Mouse (Mus musculus) left cerebral cortex, adult 18-20 months (tissue): ENCODE measurements around the gene Bmt2. TPM values are rescaled to one million over a fixed set of nuclear protein-coding genes. Genes with fewer than 3 reads are reported as not detected.

Experiments
- DNase-seq, 2 experiments: peaks; one replicate each; pipeline ENCODE4 v3.0.0; 2021 to 2022; ENCODE audit warnings: low spot score in 2 of 2, mixed read lengths in 1 of 2
- total RNA-seq, 2 experiments: library from RNA; stranded (reverse); gene quantifications; 2 replicates each; pipeline ENCODE4 v1.2.3; 2021

Gene Bmt2
- total RNA-seq, 2 experiments from 2014 or later: 24.5 to 29.2 TPM

- DNase-seq: no peak
Observed at GRCm38 (mm10) chr6:13630607-13631006, 47.2 kb downstream of the Bmt2 start.

- no peak for DNase-seq
Observed at GRCm38 (mm10) chr6:13619618-13620017, 58.1 kb downstream of the Bmt2 start.

GRCm38 (mm10) chr6:13617110-13617509, 60.7 kb downstream of the Bmt2 start:
- no peak for DNase-seq

- DNase-seq: no peak
Observed at GRCm38 (mm10) chr6:13614568-13614967, 63.2 kb downstream of the Bmt2 start.

- no peak for DNase-seq
Observed at GRCm38 (mm10) chr6:13613671-13614070, 64.1 kb downstream of the Bmt2 start.

- no peak for DNase-seq
Observed at GRCm38 (mm10) chr6:13610869-13611268, 66.9 kb downstream of the Bmt2 start.

GRCm38 (mm10) chr6:13609353-13610140, 68.2 kb downstream of the Bmt2 start:
- DNase-seq: no peak

- DNase-seq: peak; percentile 96 to 97
Observed at GRCm38 (mm10) chr6:13607621-13608493, 69.9 kb downstream of the Bmt2 start, which contains the start of gene Tmem168. Tmem168 (minus strand) TSS chr6:13608100.

- no peak for DNase-seq
Observed at GRCm38 (mm10) chr6:13606921-13607620, 70.7 kb downstream of the Bmt2 start.

- DNase-seq: no peak
Observed at GRCm38 (mm10) chr6:13606394-13606793, 71.4 kb downstream of the Bmt2 start.

GRCm38 (mm10) chr6:13603134-13603533, 74.6 kb downstream of the Bmt2 start:
- no peak for DNase-seq

- DNase-seq: peak; percentile 41 to 67
Observed at GRCm38 (mm10) chr6:13601587-13601986, 76.2 kb downstream of the Bmt2 start.

GRCm38 (mm10) chr6:13598239-13598923, 79.4 kb downstream of the Bmt2 start:
- peak; percentile 16 to 19 for DNase-seq

GRCm38 (mm10) chr6:13592729-13593345, 84.9 kb downstream of the Bmt2 start:
- DNase-seq: no peak

- DNase-seq: no peak
Observed at GRCm38 (mm10) chr6:13586560-13586959, 91.2 kb downstream of the Bmt2 start.

GRCm38 (mm10) chr6:13586154-13586553, 91.6 kb downstream of the Bmt2 start:
- no peak for DNase-seq

GRCm38 (mm10) chr6:13584788-13585187, 93.0 kb downstream of the Bmt2 start:
- no peak for DNase-seq

GRCm38 (mm10) chr6:13582075-13582474, 95.7 kb downstream of the Bmt2 start:
- no peak for DNase-seq
